Mouse (Mus musculus): ENCODE data around the gene Cavin1. TPM values are rescaled to one million over a fixed set of nuclear protein-coding genes. Genes with fewer than 3 reads are reported as not detected.

Gene Cavin1
- polyA plus RNA-seq, 1 experiment: 27.4 TPM

- no peaks in the 10 kb centered on the region for H3K27me3 ChIP-seq (ENCODE audit: control insufficient read depth, insufficient read depth, low read length)
- no peak overlapping the region for H3K27ac ChIP-seq (ENCODE audit: insufficient read depth, low read depth, low read length)
- no peak overlapping the region for H3K4me3 ChIP-seq (ENCODE audit: low read depth, low read length)
- TF ChIP-seq POLR2A (IDR thresholded peaks at IDR 0.05; ENCODE audit: low read depth, low read length) (no peak), CTCF (IDR thresholded peaks at IDR 0.05; ENCODE audit: extremely low read depth, insufficient read length, insufficient replicate concordance, low read depth, low read length) (no peak)
- peaks cover 2% of the 10 kb centered on the region; the same call in 1 of the 2 replicates for H3K4me1 ChIP-seq (ENCODE audit: control insufficient read depth, insufficient read depth, insufficient read length, low read length)
- H3K36me3 ChIP-seq (ENCODE audit: control insufficient read depth, insufficient read depth, low read length): no peaks in the 10 kb centered on the region
- 56% methylated on average over 2 of the region's 2 CpGs for WGBS
Observed at GRCm38 (mm10) chr11:100989666-100990065, 19.0 kb upstream of the Cavin1 start.

- no peaks in the 10 kb centered on the region for H3K36me3 ChIP-seq (ENCODE audit: control insufficient read depth, insufficient read depth, low read length)
- 72% methylated on average over 3 of the region's 3 CpGs for WGBS
- no peak overlapping the region for H3K27ac ChIP-seq (ENCODE audit: insufficient read depth, low read depth, low read length)
- H3K27me3 ChIP-seq (ENCODE audit: control insufficient read depth, insufficient read depth, low read length): no peaks in the 10 kb centered on the region
- TF ChIP-seq CTCF (IDR thresholded peaks at IDR 0.05; ENCODE audit: extremely low read depth, insufficient read length, insufficient replicate concordance, low read depth, low read length) (no peak), POLR2A (IDR thresholded peaks at IDR 0.05; ENCODE audit: low read depth, low read length) (no peak)
- no peak overlapping the region for H3K4me3 ChIP-seq (ENCODE audit: low read depth, low read length)
- peaks cover 2% of the 10 kb centered on the region; the same call in 1 of the 2 replicates for H3K4me1 ChIP-seq (ENCODE audit: control insufficient read depth, insufficient read depth, insufficient read length, low read length)
Observed at GRCm38 (mm10) chr11:100988674-100989073, 18.0 kb upstream of the Cavin1 start.

- Histone ChIP-seq H3K27ac (ENCODE audit: insufficient read depth, low read depth, low read length) (no peak overlapping the region), H3K36me3 (ENCODE audit: control insufficient read depth, insufficient read depth, low read length) (no peaks in the 10 kb centered on the region)
- 73% methylated on average over 3 of the region's 3 CpGs for WGBS
Observed at GRCm38 (mm10) chr11:100985607-100986006, 14.9 kb upstream of the Cavin1 start.

GRCm38 (mm10) chr11:100983778-100984131, 13.1 kb upstream of the Cavin1 start:
- TF ChIP-seq POLR2A (IDR thresholded peaks at IDR 0.05; ENCODE audit: low read depth, low read length) (no peak), CTCF (IDR thresholded peaks at IDR 0.05; ENCODE audit: extremely low read depth, insufficient read length, insufficient replicate concordance, low read depth, low read length) (no peak)
- 73% methylated on average over 7 of the region's 7 CpGs for WGBS
- Histone ChIP-seq H3K27me3 (ENCODE audit: control insufficient read depth, insufficient read depth, low read length) (no peaks in the 10 kb centered on the region), H3K27ac (ENCODE audit: insufficient read depth, low read depth, low read length) (no peak overlapping the region), H3K4me1 (ENCODE audit: control insufficient read depth, insufficient read depth, insufficient read length, low read length) (peaks cover 3% of the 10 kb centered on the region; the same call in 1 of the 2 replicates), H3K36me3 (ENCODE audit: control insufficient read depth, insufficient read depth, low read length) (no peaks in the 10 kb centered on the region), H3K4me3 (ENCODE audit: low read depth, low read length) (no peak overlapping the region)

More at GRCm38 (mm10) chr11:100985607-100986006, 14.9 kb upstream of the Cavin1 start:
- TF ChIP-seq CTCF (IDR thresholded peaks at IDR 0.05; ENCODE audit: extremely low read depth, insufficient read length, insufficient replicate concordance, low read depth, low read length) (peak; percentile 34; the same call in 1 of the 2 replicates), POLR2A (IDR thresholded peaks at IDR 0.05; ENCODE audit: low read depth, low read length) (no peak)
- Histone ChIP-seq H3K27me3 (ENCODE audit: control insufficient read depth, insufficient read depth, low read length) (no peaks in the 10 kb centered on the region), H3K4me1 (ENCODE audit: control insufficient read depth, insufficient read depth, insufficient read length, low read length) (peaks cover 2% of the 10 kb centered on the region; the same call in 1 of the 2 replicates), H3K4me3 (ENCODE audit: low read depth, low read length) (no peak overlapping the region)

GRCm38 (mm10) chr11:100983125-100983777, 12.6 kb upstream of the Cavin1 start:
- TF ChIP-seq CTCF (IDR thresholded peaks at IDR 0.05; ENCODE audit: extremely low read depth, insufficient read length, insufficient replicate concordance, low read depth, low read length) (peak; percentile 96), POLR2A (IDR thresholded peaks at IDR 0.05; ENCODE audit: low read depth, low read length) (no peak)
- WGBS: 1% methylated on average over 20 of the region's 20 CpGs
- peaks cover 3% of the 10 kb centered on the region; the same call in 1 of the 2 replicates for H3K4me1 ChIP-seq (ENCODE audit: control insufficient read depth, insufficient read depth, insufficient read length, low read length)
- H3K27ac ChIP-seq (ENCODE audit: insufficient read depth, low read depth, low read length): no peak overlapping the region; the same call in 1 of the 2 replicates
- no peaks in the 10 kb centered on the region for H3K27me3 ChIP-seq (ENCODE audit: control insufficient read depth, insufficient read depth, low read length)
- no peaks in the 10 kb centered on the region for H3K36me3 ChIP-seq (ENCODE audit: control insufficient read depth, insufficient read depth, low read length)
- H3K4me3 ChIP-seq (ENCODE audit: low read depth, low read length): peak overlapping the region; percentile 51

GRCm38 (mm10) chr11:100982087-100982486, 11.4 kb upstream of the Cavin1 start:
- TF ChIP-seq CTCF (IDR thresholded peaks at IDR 0.05; ENCODE audit: extremely low read depth, insufficient read length, insufficient replicate concordance, low read depth, low read length) (no peak), POLR2A (IDR thresholded peaks at IDR 0.05; ENCODE audit: low read depth, low read length) (no peak)
- H3K36me3 ChIP-seq (ENCODE audit: control insufficient read depth, insufficient read depth, low read length): no peaks in the 10 kb centered on the region
- no peak overlapping the region for H3K27ac ChIP-seq (ENCODE audit: insufficient read depth, low read depth, low read length)
- H3K27me3 ChIP-seq (ENCODE audit: control insufficient read depth, insufficient read depth, low read length): no peaks in the 10 kb centered on the region
- 64% methylated on average over 8 of the region's 8 CpGs for WGBS
- peaks cover 3% of the 10 kb centered on the region; the same call in 1 of the 2 replicates for H3K4me1 ChIP-seq (ENCODE audit: control insufficient read depth, insufficient read depth, insufficient read length, low read length)
- no peak overlapping the region for H3K4me3 ChIP-seq (ENCODE audit: low read depth, low read length)

GRCm38 (mm10) chr11:100981236-100981635, 10.5 kb upstream of the Cavin1 start:
- H3K4me1 ChIP-seq (ENCODE audit: control insufficient read depth, insufficient read depth, insufficient read length, low read length): peaks cover 3% of the 10 kb centered on the region; the same call in 1 of the 2 replicates
- WGBS: 88% methylated on average over 3 of the region's 3 CpGs
- no peak for TF ChIP-seq POLR2A (IDR thresholded peaks at IDR 0.05; ENCODE audit: low read depth, low read length)
- TF ChIP-seq CTCF (IDR thresholded peaks at IDR 0.05; ENCODE audit: extremely low read depth, insufficient read length, insufficient replicate concordance, low read depth, low read length): no peak

More at GRCm38 (mm10) chr11:100981236-100981635, 10.5 kb upstream of the Cavin1 start:
- Histone ChIP-seq H3K36me3 (ENCODE audit: control insufficient read depth, insufficient read depth, low read length) (no peaks in the 10 kb centered on the region), H3K27ac (ENCODE audit: insufficient read depth, low read depth, low read length) (no peak overlapping the region), H3K27me3 (ENCODE audit: control insufficient read depth, insufficient read depth, low read length) (no peaks in the 10 kb centered on the region), H3K4me3 (ENCODE audit: low read depth, low read length) (no peak overlapping the region)
